Mouse (Mus musculus) ES-E14 (cell line): ENCODE measurements around the gene Shprh.

ENCODE experiments used
- ZC3H11A ChIP-seq: IDR thresholded peaks from 2 replicates; pipeline ENCODE4 v1.6.1; 2012; ENCODE audit warnings: low read depth, mild to moderate bottlenecking, inconsistent platforms, low read length, borderline replicate concordance
- ZNF384 ChIP-seq: IDR thresholded peaks from 2 replicates; pipeline ENCODE4 v1.6.1; 2012; ENCODE audit warnings: low read depth, low read length, inconsistent platforms

GRCm38 (mm10) chr10:11250247-11250997 lies 101.2 kb downstream of the Shprh start:
- TF ChIP-seq ZNF384 (no peak), ZC3H11A (no peak)
